Mouse (Mus musculus) intestine, embryonic 14.5 days (tissue): ENCODE measurements around the gene Ccser1. TPM values are rescaled to one million over a fixed set of nuclear protein-coding genes. Genes with fewer than 3 reads are reported as not detected.

ENCODE experiments used
- ATAC-seq: fragments of 200-750 bp; cut with Nextera tagmentation; replicated peaks from 2 replicates; pipeline ENCODE4 v1.8.0; 2017; ENCODE audit warnings: low read depth, moderate number of reproducible peaks, moderate TSS enrichment, moderate library complexity; ENCODE audit not compliant: low FRiP score, low TSS enrichment
- DNase-seq: peaks from one replicate; pipeline ENCODE4 v3.0.0-alpha.2; 2018; ENCODE audit warnings: low spot score
- H3K27ac ChIP-seq: fragments of 300-500 bp; sonication (generic); 2 replicates; pipeline ENCODE4 v1.5.1; 2014; ENCODE audit warnings: low read depth, mild to moderate bottlenecking, control low read depth
- H3K27me3 ChIP-seq: fragments of 300-500 bp; sonication (generic); replicated peaks from 2 replicates; pipeline ENCODE4 v1.6.1; 2014; ENCODE audit warnings: low read length, control low read depth; ENCODE audit not compliant: control insufficient read depth, insufficient read depth
- H3K36me3 ChIP-seq: fragments of 300-500 bp; sonication (generic); 2 replicates; pipeline ENCODE4 v1.6.1; 2014; ENCODE audit warnings: low read length, control low read depth; ENCODE audit not compliant: control insufficient read depth, insufficient read depth
- H3K4me1 ChIP-seq: fragments of 300-500 bp; sonication (generic); replicated peaks from 2 replicates; pipeline ENCODE4 v1.6.1; 2014; ENCODE audit warnings: low read length, control low read depth, mixed read lengths; ENCODE audit not compliant: control insufficient read depth, insufficient read depth
- H3K4me2 ChIP-seq: fragments of 300-500 bp; sonication (generic); 2 replicates; pipeline ENCODE4 v1.6.1; 2014; ENCODE audit warnings: low read length
- H3K4me3 ChIP-seq: fragments of 300-500 bp; sonication (generic); 2 replicates; pipeline ENCODE4 v1.5.1; 2014; ENCODE audit warnings: low read depth, low read length, control low read depth, mixed read lengths
- H3K9ac ChIP-seq: fragments of 300-500 bp; sonication (generic); 2 replicates; pipeline ENCODE4 v1.6.1; 2014; ENCODE audit warnings: mild to moderate bottlenecking, low read length
- H3K9me3 ChIP-seq: fragments of 300-500 bp; sonication (generic); 2 replicates; pipeline ENCODE4 v1.6.1; 2016; ENCODE audit warnings: low read length, control low read depth; ENCODE audit not compliant: control insufficient read depth
- WGBS: fragments of 180-500 bp; shearing (Covaris S2); extraction: QIAGEN DNeasy Blood & Tissue Kit; methylation state at CpG from one replicate; pipeline ENCODE4 v1.1.7; 2014; 5-methylcytosine and 5-hydroxymethylcytosine counted together
- polyA plus RNA-seq: library from polyadenylated mRNA; unstranded; fragments of >200 nt; fragmentation: Nextera tagmentation; extraction: Ambion mirVana; gene quantifications from 2 replicates; pipeline ENCODE4 v1.2.1, GENCODE M21; 2014

Gene Ccser1
- polyA plus RNA-seq, 1 experiment from 2014 or later: 5.1 TPM

DNA sequence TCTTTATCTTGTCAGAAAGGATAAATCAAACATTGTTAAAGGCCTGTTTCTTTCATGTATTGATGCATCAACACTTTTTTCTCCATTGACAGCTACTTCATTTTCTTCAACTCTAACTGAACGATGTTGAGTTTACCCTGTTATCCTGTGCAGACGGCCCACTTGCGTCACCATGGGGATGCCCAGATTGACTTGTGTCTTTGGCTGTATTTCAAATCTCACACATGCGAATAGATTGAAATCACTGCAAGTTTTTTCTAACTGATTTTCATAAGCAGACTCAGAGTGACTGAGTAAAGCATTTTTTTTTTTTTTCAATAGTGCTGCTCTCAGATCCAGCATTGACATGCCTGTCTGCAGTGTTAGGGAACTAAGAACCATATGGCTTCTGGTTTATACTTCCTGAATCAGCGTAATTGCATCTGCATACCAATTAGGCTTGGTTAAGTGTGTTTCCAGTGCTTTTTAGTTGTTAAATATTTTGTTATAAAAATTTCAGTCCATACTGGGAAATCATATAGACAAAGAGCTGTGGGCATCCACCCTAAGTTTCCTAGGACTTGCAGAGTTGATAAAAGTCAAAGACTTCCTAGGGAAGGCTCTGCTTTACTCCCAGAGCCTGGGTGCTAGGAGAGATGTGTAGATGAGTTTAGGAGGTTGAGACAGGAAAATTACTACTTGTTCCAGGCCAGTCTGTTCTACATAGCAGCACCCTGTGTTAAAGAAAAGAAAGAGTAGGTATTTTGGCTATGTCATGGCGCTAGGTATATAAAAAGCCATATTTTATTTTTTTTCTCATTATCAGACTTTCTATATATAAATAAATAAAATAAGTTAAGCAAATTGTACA, 116.3 kb downstream of the Ccser1 start:
- Histone ChIP-seq H3K4me1 (0 out of 2 replicates have a peak, but pooled peaks cover 4% of the 10 kb centered on the region), H3K9ac (no peak overlapping the region), H3K4me3 (no peak overlapping the region), H3K27me3 (no peaks in the 10 kb centered on the region), H3K4me2 (no peak overlapping the region), H3K27ac (no peak overlapping the region), H3K9me3 (no peaks in the 10 kb centered on the region), H3K36me3 (no peaks in the 10 kb centered on the region)
- WGBS: 63% methylated on average over 6 of the region's 6 CpGs
- DNase-seq (no peak), ATAC-seq (no peak)

DNA sequence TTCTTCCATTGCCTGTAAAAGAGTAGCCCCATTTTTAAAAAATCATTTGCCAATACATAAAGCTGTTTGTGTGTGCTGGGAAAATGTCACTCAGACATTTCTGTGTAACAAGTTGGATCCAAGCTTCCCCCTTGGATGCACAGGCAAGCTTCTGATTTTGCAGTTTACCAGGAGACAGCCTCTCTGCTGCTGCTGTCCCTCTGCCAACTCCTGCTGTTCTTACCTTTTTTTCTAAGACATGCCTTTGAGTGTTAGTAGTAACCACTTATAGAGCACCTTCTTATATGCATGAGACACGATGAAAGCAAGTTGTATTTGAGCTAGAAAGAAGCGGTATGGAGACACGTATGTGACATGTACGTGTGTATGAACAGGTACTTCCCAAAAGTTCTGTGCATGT, 120.3 kb downstream of the Ccser1 start:
- H3K9ac ChIP-seq: no peak overlapping the region
- no peak overlapping the region for H3K4me2 ChIP-seq
- no peak overlapping the region for H3K27ac ChIP-seq
- H3K36me3 ChIP-seq: no peaks in the 10 kb centered on the region
- 0 out of 2 replicates have a peak, but pooled peaks cover 4% of the 10 kb centered on the region for H3K4me1 ChIP-seq
- no peaks in the 10 kb centered on the region for H3K9me3 ChIP-seq
- H3K27me3 ChIP-seq: no peaks in the 10 kb centered on the region
- no peak overlapping the region for H3K4me3 ChIP-seq
- DNase-seq: no peak
- 92% methylated on average over 4 of the region's 4 CpGs for WGBS
- no peak for ATAC-seq

DNA sequence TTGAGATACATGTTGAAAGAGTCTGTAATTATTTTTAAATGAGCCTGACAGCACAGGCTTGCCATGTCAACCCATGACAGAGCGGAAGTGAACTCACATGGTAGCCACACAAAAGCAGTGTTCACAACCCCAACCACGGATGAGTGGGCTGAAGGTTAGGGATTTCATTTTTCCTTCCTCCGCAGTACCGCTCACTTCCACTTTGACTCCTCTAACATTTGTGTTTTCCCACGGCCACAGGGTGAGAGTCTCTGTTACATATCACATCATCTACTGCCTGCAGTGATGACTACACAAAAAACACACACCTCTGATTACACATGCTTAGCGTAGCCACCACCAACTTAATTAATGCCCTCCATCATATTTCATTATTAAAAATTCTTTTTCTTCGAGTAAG, 120.9 kb downstream of the Ccser1 start:
- DNase-seq: no peak
- 58% methylated on average over 7 of the region's 7 CpGs for WGBS
- Histone ChIP-seq H3K4me3 (no peak overlapping the region), H3K27me3 (no peaks in the 10 kb centered on the region), H3K4me1 (no peaks in the 10 kb centered on the region), H3K4me2 (no peak overlapping the region), H3K27ac (no peak overlapping the region), H3K9me3 (no peaks in the 10 kb centered on the region), H3K9ac (no peak overlapping the region), H3K36me3 (no peaks in the 10 kb centered on the region)
- ATAC-seq: no peak; the same call in 1 of the 2 replicates

DNA sequence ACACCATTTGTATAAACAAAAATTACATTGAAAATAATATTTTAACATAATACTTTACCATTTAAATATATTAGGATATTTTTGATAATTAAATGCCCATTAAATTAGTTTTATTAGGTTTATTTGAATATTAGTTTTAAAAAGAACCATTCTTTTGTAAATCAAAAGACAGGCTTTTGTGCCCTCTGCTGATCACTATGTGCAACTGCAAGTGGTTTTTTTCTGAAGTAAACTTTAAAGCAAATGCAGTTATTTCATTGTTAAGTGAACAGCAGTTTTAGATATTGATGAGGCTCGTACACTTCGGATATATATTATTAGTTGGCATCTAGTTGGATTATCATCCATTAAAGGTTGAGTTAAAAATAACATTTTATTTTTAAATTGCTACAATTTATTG, 121.5 kb downstream of the Ccser1 start:
- Histone ChIP-seq H3K9ac (no peak overlapping the region), H3K4me3 (no peak overlapping the region), H3K36me3 (no peaks in the 10 kb centered on the region), H3K4me1 (no peaks in the 10 kb centered on the region), H3K27me3 (no peaks in the 10 kb centered on the region), H3K9me3 (no peaks in the 10 kb centered on the region), H3K4me2 (no peak overlapping the region), H3K27ac (no peak overlapping the region)
- ATAC-seq (no peak), DNase-seq (no peak)
- 29% methylated on average over 2 of the region's 2 CpGs for WGBS

DNA sequence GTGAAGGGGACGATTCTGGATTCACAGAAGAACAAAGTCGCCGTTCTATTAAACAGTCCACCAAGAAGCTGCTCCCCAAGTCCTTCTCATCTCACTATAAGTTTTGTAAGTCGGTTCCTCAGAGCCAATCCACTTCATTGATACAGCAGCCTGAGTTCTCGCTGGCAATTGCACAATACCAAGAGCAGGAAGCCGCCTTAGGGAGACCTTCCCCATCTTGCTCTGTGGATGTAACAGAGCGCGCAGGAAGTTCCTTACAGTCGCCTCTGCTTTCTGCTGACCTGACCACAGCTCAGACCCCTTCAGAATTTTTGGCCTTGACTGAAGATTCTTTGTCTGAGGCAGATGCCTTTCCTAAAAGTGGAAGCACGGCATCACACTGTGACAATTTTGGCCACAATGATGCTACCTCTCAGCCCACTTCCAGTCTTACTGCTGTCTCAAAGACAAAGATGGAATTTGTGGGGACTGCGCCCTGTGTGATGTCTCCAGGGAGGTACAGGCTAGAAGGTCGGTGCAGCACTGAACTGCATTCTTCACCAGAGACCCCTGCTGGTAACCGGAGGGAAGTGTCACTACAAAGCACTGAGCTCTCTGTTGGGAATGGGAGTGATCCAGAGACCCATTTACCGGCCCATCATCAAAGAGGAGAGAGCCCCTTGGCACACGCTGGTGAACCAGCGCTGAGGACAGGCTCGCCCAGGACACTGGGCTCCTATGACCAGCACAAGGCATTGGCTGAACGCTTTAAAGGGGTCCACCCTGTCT, 131.4 kb downstream of the Ccser1 start:
- H3K9me3 ChIP-seq: no peaks in the 10 kb centered on the region
- no peak overlapping the region for H3K4me2 ChIP-seq
- H3K4me1 ChIP-seq: no peaks in the 10 kb centered on the region
- no peaks in the 10 kb centered on the region for H3K36me3 ChIP-seq
- ATAC-seq: no peak
- WGBS: 83% methylated on average over 18 of the region's 18 CpGs
- no peak overlapping the region for H3K9ac ChIP-seq
- no peaks in the 10 kb centered on the region for H3K27me3 ChIP-seq
- no peak overlapping the region for H3K4me3 ChIP-seq
- DNase-seq: no peak
- H3K27ac ChIP-seq: no peak overlapping the region

DNA sequence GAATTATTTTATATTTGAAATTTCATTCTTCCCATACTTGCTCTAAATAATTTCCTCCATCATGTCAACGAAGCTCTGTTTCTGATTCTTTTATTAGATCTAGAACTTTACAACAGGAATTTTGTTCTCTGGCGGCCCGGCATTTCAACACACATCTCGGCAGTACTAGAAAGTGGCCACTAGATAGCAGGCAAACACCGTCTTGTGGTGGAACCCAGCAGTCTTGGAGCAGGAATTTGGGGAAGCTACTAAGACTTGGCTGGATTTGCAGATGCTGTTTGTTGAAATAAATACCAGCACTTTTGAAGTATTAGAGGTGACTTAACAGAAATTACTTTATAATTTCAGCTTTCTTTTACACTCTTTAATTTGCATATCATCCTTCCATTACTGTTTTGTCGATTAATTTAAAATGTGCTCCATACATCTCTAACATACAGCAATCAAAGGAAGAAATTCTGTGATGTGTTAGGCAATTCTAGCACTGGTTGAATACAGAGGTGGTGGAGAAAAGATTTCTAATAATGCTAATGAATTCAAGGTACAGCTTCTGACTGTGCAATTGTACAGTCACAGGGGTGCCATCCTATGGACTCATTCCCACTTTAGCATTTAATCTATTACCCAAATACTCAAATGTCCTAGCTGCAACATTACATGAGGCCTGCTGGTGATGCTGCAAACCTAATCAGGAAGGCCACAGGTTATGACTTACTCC, 135.9 kb downstream of the Ccser1 start:
- ATAC-seq (no peak), DNase-seq (no peak)
- Histone ChIP-seq H3K4me2 (no peak overlapping the region), H3K27me3 (no peaks in the 10 kb centered on the region), H3K4me1 (no peaks in the 10 kb centered on the region), H3K36me3 (no peaks in the 10 kb centered on the region), H3K27ac (no peak overlapping the region), H3K9me3 (no peaks in the 10 kb centered on the region), H3K9ac (no peak overlapping the region), H3K4me3 (no peak overlapping the region)
- 21% methylated on average over 6 of the region's 6 CpGs for WGBS

DNA sequence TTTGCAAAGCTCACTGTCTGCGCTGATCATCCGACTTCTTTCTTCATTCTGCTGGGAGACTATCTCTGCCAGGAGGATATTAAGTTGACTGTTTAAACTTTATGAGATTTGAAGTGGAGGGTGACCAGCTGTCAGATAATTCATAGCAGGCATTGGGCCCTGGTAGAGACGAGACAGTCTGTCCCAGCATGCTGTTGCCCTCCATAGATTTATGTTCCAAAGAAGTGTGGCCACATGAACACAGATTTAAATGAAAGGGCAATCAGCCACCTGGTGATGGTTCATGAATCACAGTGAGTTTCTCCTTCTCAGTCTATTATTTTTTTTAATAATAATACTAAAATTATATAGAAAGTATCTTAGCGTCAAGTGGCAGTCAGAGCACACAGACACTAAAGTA, 140.7 kb downstream of the Ccser1 start:
- no peaks in the 10 kb centered on the region for H3K36me3 ChIP-seq
- no peak overlapping the region for H3K4me3 ChIP-seq
- 61% methylated on average over 4 of the region's 4 CpGs for WGBS
- no peak overlapping the region for H3K4me2 ChIP-seq
- no peaks in the 10 kb centered on the region for H3K4me1 ChIP-seq
- H3K9ac ChIP-seq: no peak overlapping the region
- H3K27me3 ChIP-seq: no peaks in the 10 kb centered on the region
- no peak overlapping the region for H3K27ac ChIP-seq
- no peaks in the 10 kb centered on the region for H3K9me3 ChIP-seq
- ATAC-seq (no peak), DNase-seq (no peak)

DNA sequence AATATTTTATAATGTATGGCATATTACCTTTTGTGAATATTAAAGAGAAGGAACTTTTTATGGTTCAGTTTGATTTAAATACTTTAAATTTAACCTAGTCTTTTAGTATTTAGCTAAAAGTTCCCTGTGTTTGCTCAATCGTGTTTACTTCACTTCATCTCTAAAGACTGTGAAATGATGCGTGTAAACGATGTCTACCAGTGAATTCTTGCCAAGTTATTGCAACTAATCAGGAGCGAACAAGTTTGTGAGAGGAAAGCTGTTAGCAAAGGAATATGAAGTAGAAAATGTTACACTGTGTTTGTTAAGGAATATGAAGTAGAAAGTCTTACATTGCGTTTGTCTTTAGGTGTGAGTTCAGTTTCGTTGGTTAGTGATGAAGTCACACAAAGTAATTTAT, 142.2 kb downstream of the Ccser1 start:
- H3K4me3 ChIP-seq: no peak overlapping the region
- H3K4me2 ChIP-seq: no peak overlapping the region
- H3K36me3 ChIP-seq: no peaks in the 10 kb centered on the region
- no peak for ATAC-seq
- DNase-seq: no peak
- WGBS: 89% methylated on average over 6 of the region's 6 CpGs
- no peaks in the 10 kb centered on the region for H3K27me3 ChIP-seq
- no peaks in the 10 kb centered on the region for H3K9me3 ChIP-seq
- H3K4me1 ChIP-seq: no peaks in the 10 kb centered on the region
- no peak overlapping the region for H3K27ac ChIP-seq
- H3K9ac ChIP-seq: no peak overlapping the region
